Mouse (Mus musculus) hindbrain, embryonic 14.5 days (tissue): ENCODE measurements at regions not wholly inside any gene's neighbourhood (a gene's known extent, or its start where the extent isn't known, plus 50 kb on each side); places are given as distances from the start of the nearest gene placed in this dataset.

Experiments used
- ATAC-seq: fragments of 200-750 bp; cut with Nextera tagmentation; 2 replicates; pipeline ENCODE4 v1.8.0; 2017; ENCODE audit warnings: moderate number of reproducible peaks, mild to moderate bottlenecking, moderate TSS enrichment, moderate library complexity; ENCODE audit not compliant: low FRiP score
- DNase-seq: peaks from one replicate; pipeline ENCODE4 v3.0.0-alpha.2; 2015; ENCODE audit warnings: low spot score
- H3K27ac ChIP-seq: fragments of 300-500 bp; sonication (generic); 2 replicates; pipeline ENCODE4 v1.5.1; 2014; ENCODE audit warnings: mild to moderate bottlenecking, moderate library complexity
- H3K27me3 ChIP-seq: fragments of 300-500 bp; sonication (generic); 2 replicates; pipeline ENCODE4 v1.6.1; 2014; ENCODE audit warnings: mild to moderate bottlenecking, low read length, mixed read lengths; ENCODE audit not compliant: control insufficient read depth, insufficient read depth
- H3K36me3 ChIP-seq: fragments of 300-500 bp; sonication (generic); replicated peaks from 2 replicates; pipeline ENCODE4 v1.6.1; 2014; ENCODE audit not compliant: control insufficient read depth, insufficient read depth
- H3K4me1 ChIP-seq: fragments of 300-500 bp; sonication (generic); replicated peaks from 2 replicates; pipeline ENCODE4 v1.6.1; 2014; ENCODE audit warnings: antibody characterized with exemption, low read length, mixed read lengths; ENCODE audit not compliant: control insufficient read depth, insufficient read depth
- H3K4me2 ChIP-seq: fragments of 300-500 bp; sonication (generic); replicated peaks from 2 replicates; pipeline ENCODE4 v1.6.1; 2014; ENCODE audit warnings: mild to moderate bottlenecking, moderate library complexity
- H3K4me3 ChIP-seq: fragments of 300-500 bp; sonication (generic); replicated peaks from 2 replicates; pipeline ENCODE4 v1.5.1; 2014; ENCODE audit warnings: mild to moderate bottlenecking, low read length
- H3K9ac ChIP-seq: fragments of 300-500 bp; sonication (generic); 2 replicates; pipeline ENCODE4 v1.6.1; 2014
- H3K9me3 ChIP-seq: fragments of 300-500 bp; sonication (generic); 2 replicates; pipeline ENCODE4 v1.6.1; 2016; ENCODE audit warnings: low read length; ENCODE audit not compliant: control insufficient read depth
- WGBS: fragments of 180-500 bp; shearing (Covaris S2); extraction: QIAGEN DNeasy Blood & Tissue Kit; methylation state at CpG from one replicate; pipeline ENCODE4 v1.1.7; 2014; 5-methylcytosine and 5-hydroxymethylcytosine counted together

DNA sequence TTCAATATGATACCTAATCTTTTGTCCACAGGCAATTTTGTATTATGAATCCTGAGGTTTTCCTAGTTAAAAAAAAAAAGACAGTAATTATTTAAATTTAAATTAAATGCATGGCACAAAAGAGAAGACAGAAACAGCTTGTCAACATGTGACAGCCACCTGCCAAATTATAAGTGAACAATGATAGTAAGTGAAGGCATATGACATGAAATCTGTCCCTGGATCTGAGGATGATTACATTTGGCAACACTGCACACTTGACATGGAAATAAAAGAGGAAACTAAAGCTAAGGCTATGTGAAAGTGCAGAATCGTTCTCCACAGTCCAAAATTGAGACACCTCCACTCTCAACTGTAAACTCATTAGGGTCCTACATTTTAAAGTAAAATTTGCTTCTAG is 1710.7 kb upstream of the Flrt2 start:
- DNase-seq, result no peak
- Histone ChIP-seq H3K4me3 (no peak overlapping the region), H3K27me3 (no peaks in the 10 kb centered on the region), H3K4me2 (no peak overlapping the region), H3K36me3 (no peaks in the 10 kb centered on the region), H3K4me1 (no peaks in the 10 kb centered on the region), H3K9ac (no peak overlapping the region), H3K9me3 (no peaks in the 10 kb centered on the region), H3K27ac (no peak overlapping the region)
- no peak for ATAC-seq
- WGBS, result 66% methylated on average over 1 of the region's 1 CpGs

GRCm38 (mm10) chr12:93991531-93991930 is 1700.5 kb upstream of the Flrt2 start:
- DNase-seq (no peak), ATAC-seq (no peak)
- 87% methylated on average over 1 of the region's 1 CpGs for WGBS

GRCm38 (mm10) chr12:93993875-93994274 is 1698.2 kb upstream of the Flrt2 start:
- no peak for DNase-seq
- H3K4me2 ChIP-seq, result no peak overlapping the region
- H3K4me1 ChIP-seq, result no peaks in the 10 kb centered on the region
- H3K27ac ChIP-seq, result no peak overlapping the region
- WGBS, result 85% methylated on average over 6 of the region's 6 CpGs
- H3K9ac ChIP-seq, result no peak overlapping the region
- no peak for ATAC-seq
- no peaks in the 10 kb centered on the region for H3K27me3 ChIP-seq
- H3K9me3 ChIP-seq, result no peaks in the 10 kb centered on the region
- H3K4me3 ChIP-seq, result no peak overlapping the region
- H3K36me3 ChIP-seq, result no peaks in the 10 kb centered on the region

More at GRCm38 (mm10) chr12:93991531-93991930, 1700.5 kb upstream of the Flrt2 start:
- Histone ChIP-seq H3K36me3 (no peaks in the 10 kb centered on the region), H3K4me2 (no peak overlapping the region), H3K9ac (no peak overlapping the region), H3K4me3 (no peak overlapping the region), H3K4me1 (no peaks in the 10 kb centered on the region), H3K9me3 (no peaks in the 10 kb centered on the region), H3K27ac (no peak overlapping the region), H3K27me3 (no peaks in the 10 kb centered on the region)

- Histone ChIP-seq H3K4me2 (no peak overlapping the region), H3K4me3 (no peak overlapping the region)
- no peak for ATAC-seq
Measured at GRCm38 (mm10) chr12:94015946-94016345, 1676.1 kb upstream of the Flrt2 start.

GRCm38 (mm10) chr12:94031364-94031763 is 1660.7 kb upstream of the Flrt2 start:
- H3K4me3 ChIP-seq, result no peak overlapping the region
- H3K36me3 ChIP-seq, result no peaks in the 10 kb centered on the region
- no peaks in the 10 kb centered on the region for H3K9me3 ChIP-seq
- H3K4me1 ChIP-seq, result no peaks in the 10 kb centered on the region
- H3K4me2 ChIP-seq, result no peak overlapping the region
- WGBS, result 37% methylated on average over 4 of the region's 4 CpGs
- no peaks in the 10 kb centered on the region for H3K27me3 ChIP-seq
- H3K9ac ChIP-seq, result no peak overlapping the region
- peak; percentile 41 for DNase-seq
- no peak overlapping the region for H3K27ac ChIP-seq
- peak; percentile 88; the same call in 1 of the 2 replicates for ATAC-seq

More at GRCm38 (mm10) chr12:94015946-94016345, 1676.1 kb upstream of the Flrt2 start:
- no peaks in the 10 kb centered on the region for H3K36me3 ChIP-seq
- H3K4me1 ChIP-seq, result no peaks in the 10 kb centered on the region
- no peak overlapping the region for H3K9ac ChIP-seq
- no peaks in the 10 kb centered on the region for H3K9me3 ChIP-seq
- no peaks in the 10 kb centered on the region for H3K27me3 ChIP-seq
- no peak for DNase-seq
- H3K27ac ChIP-seq, result no peak overlapping the region

- no peaks in the 10 kb centered on the region for H3K27me3 ChIP-seq
- no peak for DNase-seq
- no peaks in the 10 kb centered on the region for H3K36me3 ChIP-seq
- H3K4me1 ChIP-seq, result no peaks in the 10 kb centered on the region
- H3K9me3 ChIP-seq, result no peaks in the 10 kb centered on the region
- WGBS, result 64% methylated on average over 2 of the region's 2 CpGs
- H3K9ac ChIP-seq, result no peak overlapping the region
- no peak for ATAC-seq
- no peak overlapping the region for H3K4me2 ChIP-seq
- H3K27ac ChIP-seq, result no peak overlapping the region
- H3K4me3 ChIP-seq, result no peak overlapping the region
Measured at GRCm38 (mm10) chr12:94047972-94048371, 1644.1 kb upstream of the Flrt2 start.

DNA sequence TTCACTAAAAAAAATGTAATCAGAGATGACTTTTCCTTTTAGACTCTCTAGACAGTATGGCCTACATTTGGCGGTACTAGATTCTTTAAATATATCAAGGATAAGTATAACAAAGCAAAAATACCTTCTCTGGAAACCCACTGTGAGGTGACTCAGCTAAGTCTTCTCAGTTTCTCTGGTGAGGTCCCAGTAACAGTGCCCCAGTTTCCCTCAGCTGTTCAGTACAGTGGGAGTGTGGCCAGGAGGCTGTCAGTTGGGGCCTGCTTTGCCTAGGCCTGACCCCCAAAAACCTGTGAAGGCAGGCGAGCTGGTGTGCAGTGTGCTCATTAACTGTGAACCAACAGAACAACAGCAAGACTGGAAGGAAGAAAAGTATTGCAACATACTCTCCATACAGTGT is 1634.3 kb upstream of the Flrt2 start:
- WGBS, result 91% methylated on average over 2 of the region's 2 CpGs
- no peaks in the 10 kb centered on the region for H3K27me3 ChIP-seq

GRCm38 (mm10) chr12:94059641-94060040 is 1632.4 kb upstream of the Flrt2 start:
- ATAC-seq, result no peak
- Histone ChIP-seq H3K27me3 (no peaks in the 10 kb centered on the region), H3K9me3 (no peaks in the 10 kb centered on the region), H3K9ac (no peak overlapping the region), H3K36me3 (no peaks in the 10 kb centered on the region), H3K4me2 (no peak overlapping the region), H3K4me1 (no peaks in the 10 kb centered on the region), H3K27ac (no peak overlapping the region), H3K4me3 (no peak overlapping the region)
- DNase-seq, result no peak
- 87% methylated on average over 6 of the region's 6 CpGs for WGBS

More for the DNA sequence above, 1634.3 kb upstream of the Flrt2 start:
- Histone ChIP-seq H3K9me3 (no peaks in the 10 kb centered on the region), H3K27ac (no peak overlapping the region), H3K9ac (no peak overlapping the region), H3K4me1 (no peaks in the 10 kb centered on the region), H3K4me3 (no peak overlapping the region), H3K36me3 (no peaks in the 10 kb centered on the region), H3K4me2 (no peak overlapping the region)
- DNase-seq (no peak), ATAC-seq (no peak)

DNA sequence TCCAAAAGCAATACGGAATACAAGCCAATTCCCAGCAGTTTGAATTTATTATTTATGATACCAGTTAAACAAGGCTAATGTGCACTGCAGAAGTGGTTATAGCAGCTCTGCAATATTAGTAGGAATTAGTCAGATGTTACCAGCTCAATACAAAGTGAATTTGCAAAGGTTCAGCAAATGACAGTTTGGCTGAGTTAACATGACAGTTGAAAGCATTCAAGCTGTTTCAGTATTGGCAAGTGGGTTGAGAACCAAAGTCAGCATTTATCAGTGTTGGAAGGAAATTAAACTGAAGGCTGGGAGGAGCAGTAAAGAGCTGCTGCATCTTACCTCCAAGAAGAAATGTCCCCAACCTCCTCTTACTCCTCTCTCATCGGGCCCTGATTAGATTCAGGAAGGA is 1631.7 kb upstream of the Flrt2 start:
- H3K27ac ChIP-seq, result no peak overlapping the region
- DNase-seq (peak; percentile 26), ATAC-seq (no peak)
- H3K4me2 ChIP-seq, result no peak overlapping the region
- H3K27me3 ChIP-seq, result no peaks in the 10 kb centered on the region
- H3K9ac ChIP-seq, result no peak overlapping the region
- H3K36me3 ChIP-seq, result no peaks in the 10 kb centered on the region
- no peaks in the 10 kb centered on the region for H3K4me1 ChIP-seq
- WGBS, result 75% methylated on average over 2 of the region's 2 CpGs
- H3K4me3 ChIP-seq, result no peak overlapping the region
- no peaks in the 10 kb centered on the region for H3K9me3 ChIP-seq

DNA sequence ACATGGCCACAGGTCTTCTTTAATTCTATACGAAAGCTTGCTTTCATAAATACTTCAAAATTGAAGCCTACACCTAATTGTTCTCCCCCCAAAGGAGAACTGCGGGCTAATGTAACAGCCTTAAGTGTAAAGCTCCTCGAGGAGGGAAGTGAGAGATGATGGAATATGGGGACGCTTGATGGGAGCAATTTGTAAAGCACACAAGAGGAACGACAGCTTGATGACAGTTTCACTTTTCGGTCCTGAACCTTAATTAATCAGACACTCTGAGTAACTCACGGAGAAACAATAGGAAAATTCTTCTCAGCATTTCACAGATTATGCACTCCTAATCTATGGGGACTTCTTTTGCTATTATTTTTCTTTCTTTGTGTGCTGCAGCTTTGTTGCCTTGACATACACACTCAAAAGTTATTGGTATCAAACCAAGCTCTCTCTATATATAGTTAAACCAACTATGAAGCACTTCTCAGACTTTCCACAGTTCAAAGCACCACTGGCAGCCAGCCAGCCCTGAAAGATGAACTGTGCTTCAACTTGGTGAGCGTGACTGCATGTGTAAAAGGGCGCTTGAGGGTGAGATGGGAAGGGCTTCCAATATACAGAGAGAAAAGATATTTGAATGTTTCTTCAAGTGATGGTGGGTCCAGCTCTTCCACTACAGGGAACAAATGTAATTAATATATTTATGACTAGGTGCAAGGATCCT is 1625.4 kb upstream of the Flrt2 start:
- Histone ChIP-seq H3K27ac (no peak overlapping the region), H3K4me2 (no peak overlapping the region), H3K9me3 (no peaks in the 10 kb centered on the region), H3K27me3 (no peaks in the 10 kb centered on the region), H3K4me3 (no peak overlapping the region), H3K9ac (no peak overlapping the region), H3K4me1 (no peaks in the 10 kb centered on the region), H3K36me3 (no peaks in the 10 kb centered on the region)
- no peak for ATAC-seq
- WGBS, result 56% methylated on average over 9 of the region's 9 CpGs
- peak; percentile 49 for DNase-seq
